Mouse (Mus musculus): ENCODE results near the gene Prg3. TPM values are rescaled to one million over a fixed set of nuclear protein-coding genes. Genes with fewer than 3 reads are reported as not detected.

The Prg3 gene
- polyA plus RNA-seq, 1 experiment, result not detected

DNA sequence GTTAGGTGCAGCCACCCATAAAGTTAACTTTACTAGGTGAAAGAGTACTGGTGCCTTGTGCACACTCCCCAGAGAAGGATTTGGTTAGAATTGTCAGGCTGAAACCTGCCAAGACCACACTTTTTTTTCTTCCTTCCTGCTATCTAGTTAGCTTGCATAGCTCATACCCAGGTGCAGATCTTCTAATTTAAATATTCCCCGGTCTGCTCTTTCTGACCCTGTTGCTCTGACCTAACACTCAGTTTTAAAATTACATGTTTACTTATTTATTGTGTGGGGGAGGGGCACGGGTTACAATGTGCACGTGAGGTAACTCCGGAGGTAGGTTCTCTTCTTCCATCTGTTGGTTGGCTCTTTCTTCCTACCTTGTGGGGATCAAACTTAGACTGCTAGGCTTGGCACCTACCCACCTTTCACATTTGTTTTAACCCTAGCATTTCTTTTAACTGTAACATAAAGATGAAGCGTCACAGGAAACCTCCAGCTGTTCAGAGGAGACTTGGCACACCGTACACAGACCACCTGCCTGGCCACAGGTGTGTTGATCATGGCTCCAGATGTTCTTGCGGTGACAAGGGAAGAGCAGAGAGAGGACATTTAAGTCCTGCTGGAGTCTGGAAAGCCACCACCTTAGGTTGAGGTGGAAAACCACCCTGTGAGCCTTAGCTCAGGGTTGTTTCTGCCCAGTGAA lies 23.8 kb upstream of the Prg3 start:
- Histone ChIP-seq H3K36me3 (ENCODE audit: control insufficient read depth, insufficient read depth, low read length, poor library complexity, severe bottlenecking) (no peaks in the 10 kb centered on the region), H3K27me3 (ENCODE audit: control insufficient read depth, insufficient read depth, low read length, poor library complexity, severe bottlenecking) (no peaks in the 10 kb centered on the region), H3K4me3 (ENCODE audit: low read depth, low read length) (no peak overlapping the region), H3K4me1 (ENCODE audit: control insufficient read depth, insufficient read depth, low read length) (no peaks in the 10 kb centered on the region), H3K9me3 (replicated peaks; ENCODE audit: control insufficient read depth, insufficient read depth, low read length, poor library complexity, severe bottlenecking) (no peaks in the 10 kb centered on the region), H3K27ac (ENCODE audit: insufficient read depth, low read length) (no peak overlapping the region), H3K9ac (ENCODE audit: low read depth, poor library complexity, severe bottlenecking) (no peak overlapping the region)
- TF ChIP-seq EP300 (IDR thresholded peaks at IDR 0.05; ENCODE audit: insufficient read depth, low read depth, low read length) (no peak), CTCF (IDR thresholded peaks at IDR 0.05; ENCODE audit: low read depth, low read length) (no peak), POLR2A (IDR thresholded peaks at IDR 0.05; ENCODE audit: insufficient read depth, low read length) (no peak)

DNA sequence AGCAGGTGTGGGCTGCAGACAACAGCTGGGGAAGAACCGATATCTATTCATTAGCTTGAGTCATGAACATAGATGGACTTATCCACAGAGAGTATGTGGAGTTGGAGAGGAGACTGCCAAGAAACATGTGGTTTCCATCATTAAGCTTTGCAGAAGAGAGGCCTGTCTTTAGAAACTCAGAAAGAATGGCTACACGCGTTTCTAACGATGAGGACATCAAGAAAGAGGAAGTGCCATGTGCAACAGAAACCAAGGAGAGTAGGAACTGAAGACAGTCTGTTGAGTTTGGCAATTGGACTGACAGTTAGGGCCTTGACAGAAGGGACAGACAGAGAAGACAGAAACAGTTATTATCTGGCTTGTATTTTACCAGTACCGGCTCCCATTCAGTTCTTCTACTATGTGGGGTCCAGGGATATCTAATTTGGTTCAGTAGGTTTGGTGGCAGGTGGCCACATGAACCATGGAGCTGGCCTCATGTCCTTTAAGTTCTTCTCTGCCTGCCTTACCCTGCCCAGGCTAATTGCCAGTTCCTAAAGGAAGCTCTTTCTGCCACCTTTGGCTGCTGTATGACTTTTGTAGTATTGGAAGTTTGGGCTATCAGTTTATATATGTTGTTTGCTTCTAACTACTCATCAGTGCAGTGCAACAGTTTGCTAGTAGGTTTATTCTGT lies 20.6 kb upstream of the Prg3 start:
- TF ChIP-seq POLR2A (IDR thresholded peaks at IDR 0.05; ENCODE audit: insufficient read depth, low read length) (no peak), EP300 (IDR thresholded peaks at IDR 0.05; ENCODE audit: insufficient read depth, low read depth, low read length) (no peak), CTCF (IDR thresholded peaks at IDR 0.05; ENCODE audit: low read depth, low read length) (no peak)
- H3K9ac ChIP-seq (ENCODE audit: low read depth, poor library complexity, severe bottlenecking), result no peak overlapping the region
- H3K27ac ChIP-seq (ENCODE audit: insufficient read depth, low read length), result no peak overlapping the region
- no peaks in the 10 kb centered on the region for H3K4me1 ChIP-seq (ENCODE audit: control insufficient read depth, insufficient read depth, low read length)
- no peaks in the 10 kb centered on the region for H3K36me3 ChIP-seq (ENCODE audit: control insufficient read depth, insufficient read depth, low read length, poor library complexity, severe bottlenecking)
- H3K27me3 ChIP-seq (ENCODE audit: control insufficient read depth, insufficient read depth, low read length, poor library complexity, severe bottlenecking), result no peaks in the 10 kb centered on the region
- H3K4me3 ChIP-seq (ENCODE audit: low read depth, low read length), result no peak overlapping the region
- no peaks in the 10 kb centered on the region for H3K9me3 ChIP-seq (replicated peaks; ENCODE audit: control insufficient read depth, insufficient read depth, low read length, poor library complexity, severe bottlenecking)

DNA sequence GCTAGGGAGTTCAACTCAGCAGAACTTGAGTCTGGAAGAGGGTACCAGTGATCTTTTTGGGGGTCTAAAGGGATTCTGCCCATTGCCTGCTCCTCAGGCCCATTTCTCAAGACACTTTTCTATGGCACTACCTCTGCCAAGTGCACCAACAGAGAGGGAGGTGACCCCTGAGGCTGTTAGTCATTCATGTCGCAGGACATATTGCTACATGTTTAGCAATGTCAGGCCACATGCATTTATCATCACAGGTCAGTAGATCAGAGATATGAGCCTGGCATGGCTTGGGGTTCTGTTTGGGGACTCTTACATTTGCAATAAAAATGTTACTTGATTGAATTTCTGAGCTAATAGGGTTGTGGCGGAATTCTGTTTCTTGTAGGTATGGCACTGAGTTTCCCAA lies 12.4 kb upstream of the Prg3 start:
- Histone ChIP-seq H3K9me3 (replicated peaks; ENCODE audit: control insufficient read depth, insufficient read depth, low read length, poor library complexity, severe bottlenecking) (no peaks in the 10 kb centered on the region), H3K27me3 (ENCODE audit: control insufficient read depth, insufficient read depth, low read length, poor library complexity, severe bottlenecking) (no peaks in the 10 kb centered on the region), H3K27ac (ENCODE audit: insufficient read depth, low read length) (no peak overlapping the region), H3K4me1 (ENCODE audit: control insufficient read depth, insufficient read depth, low read length) (no peaks in the 10 kb centered on the region), H3K36me3 (ENCODE audit: control insufficient read depth, insufficient read depth, low read length, poor library complexity, severe bottlenecking) (no peaks in the 10 kb centered on the region), H3K4me3 (ENCODE audit: low read depth, low read length) (no peak overlapping the region), H3K9ac (ENCODE audit: low read depth, poor library complexity, severe bottlenecking) (no peak overlapping the region)
- TF ChIP-seq POLR2A (IDR thresholded peaks at IDR 0.05; ENCODE audit: insufficient read depth, low read length), result no peak
- no peak for TF ChIP-seq CTCF (IDR thresholded peaks at IDR 0.05; ENCODE audit: low read depth, low read length)
- no peak for TF ChIP-seq EP300 (IDR thresholded peaks at IDR 0.05; ENCODE audit: insufficient read depth, low read depth, low read length)

DNA sequence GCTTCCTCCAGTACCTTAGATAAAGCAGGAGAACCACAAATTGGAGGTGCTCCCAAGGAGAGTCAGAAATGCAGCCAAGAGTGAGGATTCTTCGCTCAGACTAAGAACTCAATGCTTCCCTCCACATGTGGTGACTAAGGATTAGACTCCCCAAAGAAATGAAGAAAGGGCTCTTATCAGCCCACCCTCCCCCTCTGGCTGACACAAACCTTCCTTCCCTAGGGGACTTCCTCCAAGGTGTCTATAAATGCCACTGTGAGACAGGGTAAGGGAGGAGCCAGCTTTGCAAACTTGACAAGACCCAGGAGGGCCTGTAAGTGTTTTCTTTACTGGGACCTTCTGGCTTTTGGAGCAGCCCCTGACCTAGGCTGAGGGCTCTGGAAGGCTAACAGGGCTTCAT lies 7.8 kb upstream of the Prg3 start, which contains the start of gene Prg2:
Prg2 (plus strand) TSS at position 274 of the 400 bp plus-strand sequence.
- no peak for TF ChIP-seq POLR2A (IDR thresholded peaks at IDR 0.05; ENCODE audit: insufficient read depth, low read length)
- TF ChIP-seq EP300 (IDR thresholded peaks at IDR 0.05; ENCODE audit: insufficient read depth, low read depth, low read length), result no peak
- no peak for TF ChIP-seq CTCF (IDR thresholded peaks at IDR 0.05; ENCODE audit: low read depth, low read length)

DNA sequence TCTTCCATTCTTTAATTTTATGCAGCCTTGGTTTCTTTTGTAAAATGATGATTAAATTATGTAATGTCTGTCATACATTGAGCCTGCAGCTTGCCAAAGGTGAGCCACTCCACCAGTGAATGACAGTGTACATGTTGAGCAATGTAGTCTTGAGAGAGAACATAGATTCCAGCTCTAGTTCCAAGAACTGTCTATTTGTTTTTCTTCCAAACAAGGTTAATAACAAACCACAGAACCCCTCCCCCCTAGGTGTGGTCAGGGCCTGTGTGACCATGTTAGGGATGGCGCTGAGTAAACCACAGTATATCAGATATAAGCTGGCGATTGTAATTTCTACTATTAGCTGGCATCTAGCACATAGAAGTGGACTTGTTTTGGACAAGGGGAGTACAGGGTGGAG lies 8.4 kb downstream of the Prg3 start:
- TF ChIP-seq CTCF (IDR thresholded peaks at IDR 0.05; ENCODE audit: low read depth, low read length) (no peak), EP300 (IDR thresholded peaks at IDR 0.05; ENCODE audit: insufficient read depth, low read depth, low read length) (no peak), POLR2A (IDR thresholded peaks at IDR 0.05; ENCODE audit: insufficient read depth, low read length) (no peak)
- H3K27me3 ChIP-seq (ENCODE audit: control insufficient read depth, insufficient read depth, low read length, poor library complexity, severe bottlenecking), result no peaks in the 10 kb centered on the region
- no peaks in the 10 kb centered on the region for H3K4me1 ChIP-seq (ENCODE audit: control insufficient read depth, insufficient read depth, low read length)
- H3K9me3 ChIP-seq (replicated peaks; ENCODE audit: control insufficient read depth, insufficient read depth, low read length, poor library complexity, severe bottlenecking), result no peaks in the 10 kb centered on the region
- no peak overlapping the region for H3K27ac ChIP-seq (ENCODE audit: insufficient read depth, low read length)
- H3K36me3 ChIP-seq (ENCODE audit: control insufficient read depth, insufficient read depth, low read length, poor library complexity, severe bottlenecking), result no peaks in the 10 kb centered on the region
- H3K4me3 ChIP-seq (ENCODE audit: low read depth, low read length), result no peak overlapping the region
- H3K9ac ChIP-seq (ENCODE audit: low read depth, poor library complexity, severe bottlenecking), result no peak overlapping the region

More for the DNA sequence above, 7.8 kb upstream of the Prg3 start, which contains the start of gene Prg2:
- Histone ChIP-seq H3K27ac (ENCODE audit: insufficient read depth, low read length) (no peak within 1 kb of the TSS), H3K4me3 (ENCODE audit: low read depth, low read length) (no peak within 1 kb of the TSS), H3K9ac (ENCODE audit: low read depth, poor library complexity, severe bottlenecking) (no peak within 1 kb of the TSS), H3K27me3 (ENCODE audit: control insufficient read depth, insufficient read depth, low read length, poor library complexity, severe bottlenecking) (no peaks in the 10 kb centered on the region), H3K9me3 (replicated peaks; ENCODE audit: control insufficient read depth, insufficient read depth, low read length, poor library complexity, severe bottlenecking) (no peaks in the 10 kb centered on the region), H3K36me3 (ENCODE audit: control insufficient read depth, insufficient read depth, low read length, poor library complexity, severe bottlenecking) (no peaks in the 10 kb centered on the region), H3K4me1 (ENCODE audit: control insufficient read depth, insufficient read depth, low read length) (no peaks in the 10 kb centered on the region)

All from ES-Bruce4 (cell line).